Mouse (Mus musculus): ENCODE results near the gene Chpf. TPM values are rescaled to one million over a fixed set of nuclear protein-coding genes. Genes with fewer than 3 reads are reported as not detected.
A peak's percentile ranks its signal among the peaks of the same experiment; 100 is the strongest.

The Chpf gene
- polyA plus RNA-seq, 1 experiment from 2014 or later = 16.9 TPM

DNA sequence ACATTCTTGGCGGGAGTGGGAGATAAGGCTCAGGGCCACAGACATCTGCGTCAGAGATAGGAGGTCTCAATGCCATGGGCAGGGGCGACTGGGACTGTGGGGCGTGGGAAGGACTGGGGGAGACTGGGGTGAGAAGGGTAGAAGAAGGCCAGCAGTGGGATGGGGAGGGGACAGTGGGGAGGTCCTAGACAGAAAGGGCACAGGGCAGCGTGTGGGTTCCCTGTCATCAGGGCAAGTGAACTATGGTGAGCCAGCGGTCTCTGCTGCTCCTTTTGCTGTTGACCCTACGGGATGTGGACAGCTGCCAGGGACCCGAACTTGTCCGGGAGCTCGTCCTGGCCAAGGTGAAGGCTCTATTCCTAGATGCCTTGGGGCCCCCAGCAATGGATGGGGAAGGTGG is 27.9 kb upstream of the Chpf start, which contains the start of gene Inha:
Gene Inha, plus strand, starts transcription at position 72 of the 400 bp plus-strand sequence.
- H3K4me3 ChIP-seq = peak within 1 kb of the TSS; percentile 79
- H3K27me3 ChIP-seq = peaks cover 13% of the 10 kb centered on the region
- H3K9me3 ChIP-seq (replicated peaks) = no peaks in the 10 kb centered on the region
- H3K4me2 ChIP-seq = peak within 1 kb of the TSS; percentile 93
- peaks cover 25% of the 10 kb centered on the region for H3K4me1 ChIP-seq
- H3K27ac ChIP-seq = peak within 1 kb of the TSS; percentile 72
- no peak for ATAC-seq
- 79% methylated on average over 10 of the region's 10 CpGs for WGBS
- peaks cover 12% of the 10 kb centered on the region for H3K36me3 ChIP-seq (ENCODE audit: poor library complexity, severe bottlenecking)
- H3K9ac ChIP-seq = peak within 1 kb of the TSS; percentile 89

- Histone ChIP-seq H3K9ac (peak within 1 kb of the TSS; percentile 89), H3K9me3 (replicated peaks) (no peaks in the 10 kb centered on the region), H3K4me2 (peak within 1 kb of the TSS; percentile 93), H3K4me1 (peaks cover 25% of the 10 kb centered on the region), H3K36me3 (ENCODE audit: poor library complexity, severe bottlenecking) (peaks cover 20% of the 10 kb centered on the region), H3K4me3 (peak within 1 kb of the TSS; percentile 79), H3K27me3 (peaks cover 13% of the 10 kb centered on the region), H3K27ac (peak within 1 kb of the TSS; percentile 72)
- peak; percentile 74 for ATAC-seq
- under 1% methylated on average over 65 of the region's 65 CpGs for WGBS
Measured at GRCm38 (mm10) chr1:75505956-75506831, 27.1 kb upstream of the Chpf start, which contains the start of gene Obsl1. TSS of gene Obsl1 (minus strand) at chr1:75506452.

DNA sequence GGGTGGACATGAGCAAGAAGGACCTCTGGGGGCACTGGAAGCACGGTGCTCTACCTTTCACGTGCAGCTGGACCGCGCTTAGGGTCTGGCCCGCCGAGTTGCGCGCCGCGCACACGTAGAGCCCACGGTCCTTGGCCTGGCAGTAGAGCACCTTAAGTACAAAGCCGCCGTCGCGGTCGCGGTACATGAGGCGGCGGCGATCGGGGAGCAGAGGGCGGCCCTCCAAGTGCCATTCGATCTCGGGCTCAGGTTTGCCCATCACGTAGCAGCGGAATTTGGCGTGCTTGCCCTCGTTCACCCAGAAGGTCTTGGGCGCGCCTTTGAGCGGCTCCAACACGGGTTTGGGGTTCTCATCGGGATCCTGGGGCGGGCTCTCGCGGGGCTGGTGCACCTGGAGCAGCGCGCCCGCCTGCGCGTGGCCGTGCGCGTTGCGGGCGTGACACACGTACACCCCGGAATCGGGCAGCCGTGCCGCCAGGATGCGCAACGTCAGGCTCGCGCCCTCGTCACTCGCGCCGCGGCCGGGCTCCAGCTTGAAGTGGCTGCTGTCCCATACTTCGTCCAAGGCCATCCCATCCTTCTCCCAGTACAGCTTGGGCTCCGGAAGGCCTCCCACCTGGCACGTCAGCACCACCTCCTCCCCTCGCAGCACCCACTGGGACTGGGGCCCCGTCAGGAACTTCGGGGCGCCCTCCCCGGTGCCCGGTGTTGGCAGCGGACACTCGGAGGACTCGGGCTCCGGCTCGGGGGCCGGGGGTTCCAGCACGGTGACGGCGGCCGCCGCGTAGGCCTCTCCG is 26.2 kb upstream of the Chpf start:
- peak overlapping the region; percentile 79 for H3K4me3 ChIP-seq

DNA sequence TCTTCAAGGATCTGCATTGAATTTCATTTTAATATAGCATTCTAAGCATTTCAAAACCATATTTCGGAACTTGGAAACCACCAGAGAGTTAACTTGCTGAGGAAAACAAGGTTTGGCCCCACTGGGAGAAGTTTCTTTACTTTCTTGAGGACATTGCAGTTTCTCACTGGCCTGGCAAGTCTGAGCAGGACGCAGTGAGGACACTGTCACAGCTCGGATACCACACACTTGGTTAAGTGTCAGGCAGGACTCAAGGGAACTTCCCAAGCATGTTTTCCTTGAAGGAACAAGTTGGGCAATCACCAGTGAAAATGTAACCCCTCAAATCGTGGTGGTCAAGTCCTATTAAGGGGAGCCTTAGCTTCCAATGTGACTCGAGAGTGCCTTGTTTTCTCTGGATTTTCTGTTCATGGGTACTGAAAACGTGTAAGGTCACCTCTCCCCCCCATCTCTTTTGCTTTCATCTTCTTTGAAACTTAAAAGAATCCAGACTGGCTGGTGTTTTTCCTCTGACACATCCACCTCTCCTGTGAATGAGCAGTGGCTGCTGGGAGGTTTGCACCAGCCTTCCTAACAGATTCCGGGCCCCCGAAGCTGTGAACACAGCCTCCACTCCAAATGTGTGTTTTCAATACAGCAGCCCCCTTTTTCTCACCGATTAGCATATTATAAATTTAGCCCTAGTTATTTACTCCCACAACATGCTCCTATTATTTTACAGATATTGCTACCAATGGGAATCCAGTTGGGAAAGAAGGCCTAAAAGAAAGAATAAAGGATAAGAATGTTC is 25.3 kb upstream of the Chpf start:
- peak overlapping the region; percentile 79 for H3K4me3 ChIP-seq
- H3K27ac ChIP-seq = 0 out of 2 replicates have a peak overlapping the region, but pooled peaks have one; percentile 72
- no peaks in the 10 kb centered on the region for H3K9me3 ChIP-seq (replicated peaks)
- peak overlapping the region; percentile 89 for H3K9ac ChIP-seq
- peaks cover 25% of the 10 kb centered on the region for H3K4me1 ChIP-seq
- 66% methylated on average over 9 of the region's 9 CpGs for WGBS
- H3K36me3 ChIP-seq (ENCODE audit: poor library complexity, severe bottlenecking) = peaks cover 38% of the 10 kb centered on the region
- ATAC-seq = no peak
- peaks cover 9% of the 10 kb centered on the region for H3K27me3 ChIP-seq
- peak overlapping the region; percentile 93 for H3K4me2 ChIP-seq

More for the DNA sequence above, 26.2 kb upstream of the Chpf start:
- Histone ChIP-seq H3K27me3 (peaks cover 13% of the 10 kb centered on the region), H3K27ac (peak overlapping the region; percentile 72), H3K4me1 (peaks cover 25% of the 10 kb centered on the region), H3K9me3 (replicated peaks) (no peaks in the 10 kb centered on the region), H3K4me2 (peak overlapping the region; percentile 93), H3K9ac (peak overlapping the region; percentile 89), H3K36me3 (ENCODE audit: poor library complexity, severe bottlenecking) (peaks cover 29% of the 10 kb centered on the region)
- peak; percentile 79 for ATAC-seq
- WGBS = under 1% methylated on average over 84 of the region's 84 CpGs

GRCm38 (mm10) chr1:75503651-75503980 is 24.5 kb upstream of the Chpf start:
- Histone ChIP-seq H3K4me2 (no peak overlapping the region), H3K27me3 (peaks cover 6% of the 10 kb centered on the region; the same call in 1 of the 2 replicates), H3K36me3 (ENCODE audit: poor library complexity, severe bottlenecking) (peaks cover 46% of the 10 kb centered on the region), H3K4me1 (peaks cover 25% of the 10 kb centered on the region), H3K9me3 (replicated peaks) (no peaks in the 10 kb centered on the region), H3K27ac (no peak overlapping the region), H3K9ac (no peak overlapping the region), H3K4me3 (no peak overlapping the region)
- no peak for ATAC-seq
- 75% methylated on average over 23 of the region's 23 CpGs for WGBS

GRCm38 (mm10) chr1:75502945-75503650 is 24.0 kb upstream of the Chpf start:
- Histone ChIP-seq H3K4me2 (no peak overlapping the region), H3K4me1 (peaks cover 25% of the 10 kb centered on the region), H3K27me3 (peaks cover 6% of the 10 kb centered on the region; the same call in 1 of the 2 replicates), H3K36me3 (ENCODE audit: poor library complexity, severe bottlenecking) (peaks cover 51% of the 10 kb centered on the region), H3K27ac (no peak overlapping the region), H3K9me3 (replicated peaks) (no peaks in the 10 kb centered on the region), H3K9ac (no peak overlapping the region), H3K4me3 (no peak overlapping the region)
- WGBS = 87% methylated on average over 25 of the region's 25 CpGs
- ATAC-seq = no peak

- peaks cover 6% of the 10 kb centered on the region; the same call in 1 of the 2 replicates for H3K27me3 ChIP-seq
- H3K27ac ChIP-seq = no peak overlapping the region
- H3K9ac ChIP-seq = no peak overlapping the region
- H3K36me3 ChIP-seq (ENCODE audit: poor library complexity, severe bottlenecking) = peaks cover 63% of the 10 kb centered on the region
- WGBS = 92% methylated on average over 9 of the region's 9 CpGs
- no peak overlapping the region for H3K4me2 ChIP-seq
- no peak overlapping the region for H3K4me3 ChIP-seq
- ATAC-seq = no peak
- peaks cover 22% of the 10 kb centered on the region for H3K4me1 ChIP-seq
- no peaks in the 10 kb centered on the region for H3K9me3 ChIP-seq (replicated peaks)
Measured at GRCm38 (mm10) chr1:75501905-75502304, 22.8 kb upstream of the Chpf start.

DNA sequence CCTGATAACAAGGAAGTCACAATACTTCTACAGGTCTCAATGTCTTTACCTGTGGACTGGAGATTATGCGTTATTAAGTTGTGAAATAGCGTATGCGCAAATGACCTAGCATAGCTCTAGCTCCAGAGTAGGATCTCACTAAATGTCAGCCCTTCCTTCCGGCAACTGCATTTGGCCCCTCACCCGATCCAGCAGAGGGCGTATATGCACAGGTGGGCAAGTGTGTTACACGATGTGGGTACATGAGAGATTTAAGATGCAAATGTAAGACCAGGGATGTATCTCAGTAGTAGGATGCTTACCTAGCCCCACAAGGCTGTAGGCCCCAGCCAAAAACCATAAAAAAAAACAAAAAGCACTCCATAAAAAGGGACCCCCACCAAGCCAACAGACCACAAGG is 20.3 kb upstream of the Chpf start:
- Histone ChIP-seq H3K36me3 (ENCODE audit: poor library complexity, severe bottlenecking) (peaks cover 75% of the 10 kb centered on the region), H3K4me1 (peaks cover 6% of the 10 kb centered on the region), H3K27ac (no peak overlapping the region), H3K9me3 (replicated peaks) (no peaks in the 10 kb centered on the region), H3K4me2 (no peak overlapping the region), H3K9ac (no peak overlapping the region), H3K27me3 (peaks cover 5% of the 10 kb centered on the region; the same call in 1 of the 2 replicates), H3K4me3 (no peak overlapping the region)
- no peak for ATAC-seq
- WGBS = 88% methylated on average over 7 of the region's 7 CpGs

DNA sequence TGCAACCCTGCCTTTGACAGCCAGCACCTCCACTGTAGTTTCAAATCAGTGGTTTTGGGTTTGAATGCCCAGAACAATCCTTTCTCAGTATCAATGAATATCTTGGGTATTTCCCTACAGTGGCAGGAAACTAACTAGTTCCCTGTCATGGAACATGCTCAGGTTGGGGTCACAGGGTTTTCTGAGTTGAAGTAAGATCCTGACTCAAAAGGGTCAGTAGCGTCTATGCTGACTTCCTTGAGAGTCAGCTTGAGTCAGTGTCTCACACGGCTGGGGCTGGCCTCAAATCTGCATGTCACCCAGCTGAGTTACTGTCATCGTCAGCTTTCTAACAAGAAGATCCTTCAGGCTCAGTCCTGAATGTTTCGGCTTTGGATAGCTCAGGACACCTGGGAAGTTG is 19.8 kb upstream of the Chpf start:
- ATAC-seq = no peak
- Histone ChIP-seq H3K4me3 (no peak overlapping the region), H3K27ac (no peak overlapping the region), H3K9ac (no peak overlapping the region), H3K36me3 (ENCODE audit: poor library complexity, severe bottlenecking) (peaks cover 75% of the 10 kb centered on the region), H3K9me3 (replicated peaks) (no peaks in the 10 kb centered on the region), H3K4me1 (peaks cover under 1% of the 10 kb centered on the region; the same call in 1 of the 2 replicates), H3K4me2 (no peak overlapping the region), H3K27me3 (no peaks in the 10 kb centered on the region)
- 95% methylated on average over 4 of the region's 4 CpGs for WGBS

DNA sequence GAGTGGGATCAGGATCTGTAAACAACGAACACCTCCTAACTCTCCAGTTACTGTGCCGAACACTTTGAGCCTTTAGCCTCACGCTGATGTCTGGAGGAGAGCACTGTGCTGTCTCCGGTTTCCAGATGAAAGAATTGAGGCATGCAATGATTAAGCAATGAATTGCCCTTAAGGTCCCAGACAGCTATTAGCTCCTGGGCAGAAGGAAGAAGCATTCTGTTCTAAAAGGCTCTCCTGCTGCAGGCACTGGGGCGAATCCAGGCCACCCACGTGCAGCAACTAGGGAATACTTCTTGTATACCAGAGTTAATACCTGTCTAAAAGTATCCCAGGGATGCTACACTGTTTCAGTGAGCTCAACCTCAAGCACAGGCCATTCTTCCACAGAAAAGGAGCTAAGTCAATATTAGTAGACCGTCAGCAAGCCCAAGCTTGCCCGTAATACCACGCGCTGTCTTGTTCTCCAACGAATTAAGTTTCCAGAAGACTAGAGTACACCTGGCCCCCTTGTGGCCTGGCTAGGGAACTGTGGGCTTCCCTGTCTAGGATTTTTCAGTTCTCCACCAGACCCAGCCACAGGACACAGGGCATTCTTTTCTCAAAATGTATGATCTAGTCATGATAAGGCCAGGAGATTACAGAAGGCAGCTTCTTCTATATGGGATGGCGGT is 15.9 kb upstream of the Chpf start:
- Histone ChIP-seq H3K36me3 (ENCODE audit: poor library complexity, severe bottlenecking) (peaks cover 52% of the 10 kb centered on the region), H3K27ac (no peak overlapping the region)
- peak; percentile 39; the same call in 1 of the 2 replicates for ATAC-seq

More for the DNA sequence above, 15.9 kb upstream of the Chpf start:
- no peak overlapping the region for H3K4me2 ChIP-seq
- H3K9ac ChIP-seq = no peak overlapping the region
- H3K4me1 ChIP-seq = no peaks in the 10 kb centered on the region
- 51% methylated on average over 12 of the region's 12 CpGs for WGBS
- H3K9me3 ChIP-seq (replicated peaks) = no peaks in the 10 kb centered on the region
- no peak overlapping the region for H3K4me3 ChIP-seq
- H3K27me3 ChIP-seq = peaks cover 15% of the 10 kb centered on the region

Measured in forebrain, embryonic 13.5 days (tissue).